In genomic region chr13:13529115-13529542, GRCm38 (mm10) we compare ENCODE assay signal across 11 mouse cellular contexts.
A peak's percentile ranks its signal among the peaks of the same experiment; 100 is the strongest.
DNase-seq lines count a peak whose midpoint lies in the region; ATAC-seq and TF ChIP-seq lines count a peak whose summit lies in the region.
"Had no signal": no experiment of that assay in that cellular context is flagged by ENCODE, and none has a peak within 500 bp of the region (broad histone marks: within the 10 kb centered on the region; RNA-seq: fewer than 3 reads in every experiment).

No protein-coding gene starts in this region.

- intact Hi-C loops in left cerebral cortex, adult 2 months (cut with DNase I) = no loop called here

- TF ChIP-seq CTCF in left cerebral cortex, adult 2 months (IDR thresholded peaks at IDR 0.05) = no peak

- H3K9me3 ChIP-seq in liver, embryonic 12.5 days (replicated peaks) = no peaks in the 10 kb centered on the region
- H3K9me3 ChIP-seq in neural tube, embryonic 15.5 days (replicated peaks) = no peaks in the 10 kb centered on the region
- H3K9me3 ChIP-seq: lung, embryonic 15.5 days; stomach, embryonic 15.5 days had no signal

- H3K4me3 ChIP-seq in liver, embryonic 12.5 days = no peak overlapping the region
- H3K4me3 ChIP-seq in left cerebral cortex, adult 2 months = no peak overlapping the region
- no peak overlapping the region for H3K4me3 ChIP-seq in neural tube, embryonic 15.5 days (replicated peaks)
- H3K4me3 ChIP-seq: lung, embryonic 15.5 days; stomach, embryonic 15.5 days had no signal

- H3K27ac ChIP-seq in liver, embryonic 12.5 days = no peak overlapping the region
- no peak overlapping the region for H3K27ac ChIP-seq in left cerebral cortex, adult 2 months
- H3K27ac ChIP-seq in neural tube, embryonic 15.5 days (replicated peaks) = no peak overlapping the region
- H3K27ac ChIP-seq: lung, embryonic 15.5 days; stomach, embryonic 15.5 days had no signal

- peak; percentile 20 for DNase-seq in liver
- peak; percentile 82 to 86 for DNase-seq in cerebellum, postnatal 36 days
- DNase-seq in lung, postnatal 4 days = peak; percentile 58 to 65
- no peak for DNase-seq in left cerebral cortex, adult 2 months (ENCODE audit: extremely low spot score in 1 of 2, low spot score in 2 of 2)
- no peak for DNase-seq in kidney, adult 11 months
- DNase-seq in urinary bladder, postnatal 14 days (ENCODE audit: low spot score) = no peak
- DNase-seq: gastrocnemius, postnatal 10 days had no signal

- 23% methylated on average over 11 of the region's 11 CpGs for WGBS in liver, embryonic 12.5 days (ENCODE audit: insufficient replicate concordance)
- 76% methylated on average over 11 of the region's 11 CpGs for WGBS in neural tube, embryonic 15.5 days

- H3K27me3 ChIP-seq in liver, embryonic 12.5 days (replicated peaks) = no peaks in the 10 kb centered on the region
- no peaks in the 10 kb centered on the region for H3K27me3 ChIP-seq in neural tube, embryonic 15.5 days (replicated peaks)
- H3K27me3 ChIP-seq: lung, embryonic 15.5 days; stomach, embryonic 15.5 days had no signal

- H3K4me2 ChIP-seq in liver, embryonic 12.5 days = no peak overlapping the region
- H3K4me2 ChIP-seq in neural tube, embryonic 15.5 days = no peak overlapping the region
- H3K4me2 ChIP-seq: lung, embryonic 15.5 days; stomach, embryonic 15.5 days had no signal

- H3K4me1 ChIP-seq in liver, embryonic 12.5 days = no peaks in the 10 kb centered on the region
- H3K4me1 ChIP-seq in neural tube, embryonic 15.5 days = no peaks in the 10 kb centered on the region
- H3K4me1 ChIP-seq: stomach, embryonic 15.5 days had no signal

- ATAC-seq in liver, embryonic 12.5 days = no peak; the same call in 1 of the 2 replicates
- ATAC-seq in neural tube, embryonic 15.5 days (ENCODE audit: low FRiP score) = no peak

- no peak overlapping the region for H3K9ac ChIP-seq in liver, embryonic 12.5 days
- no peak overlapping the region for H3K9ac ChIP-seq in neural tube, embryonic 15.5 days (replicated peaks)
- H3K9ac ChIP-seq: lung, embryonic 15.5 days; stomach, embryonic 15.5 days had no signal

- no peaks in the 10 kb centered on the region for H3K36me3 ChIP-seq in liver, embryonic 12.5 days
- H3K36me3 ChIP-seq in neural tube, embryonic 15.5 days = no peaks in the 10 kb centered on the region
- H3K36me3 ChIP-seq: lung, embryonic 15.5 days; stomach, embryonic 15.5 days had no signal

Comparison
In these comparisons a context has a peak if more than half of its experiments do, and no peak if none do; other contexts are left out.
1. DNase-seq: peak in liver (single experiment), cerebellum, postnatal 36 days (2 of 2) and lung, postnatal 4 days (2 of 2); none in left cerebral cortex, adult 2 months (0 of 2), kidney, adult 11 months (single experiment) and urinary bladder, postnatal 14 days (single experiment).